Mouse (Mus musculus): ENCODE data around the gene Mgrn1.

- peak; percentile 1; the same call in 1 of the 2 replicates for TF ChIP-seq CTCF (IDR thresholded peaks at IDR 0.05)
- no peak for TF ChIP-seq EP300 (IDR thresholded peaks at IDR 0.05)
Measured at GRCm38 (mm10) chr16:4886690-4887020, 606 bp downstream of the Mgrn1 start.
